Mouse (Mus musculus): ENCODE measurements around the gene Them7. TPM values are rescaled to one million over a fixed set of nuclear protein-coding genes. Genes with fewer than 3 reads are reported as not detected.

Gene Them7
- not detected for total RNA-seq (2021)
- long read RNA-seq, partial matches to known transcripts, result 0 of 1 reads
- long read RNA-seq, other reads (novel, unspliced or antisense), result 1 of 1 reads

DNA sequence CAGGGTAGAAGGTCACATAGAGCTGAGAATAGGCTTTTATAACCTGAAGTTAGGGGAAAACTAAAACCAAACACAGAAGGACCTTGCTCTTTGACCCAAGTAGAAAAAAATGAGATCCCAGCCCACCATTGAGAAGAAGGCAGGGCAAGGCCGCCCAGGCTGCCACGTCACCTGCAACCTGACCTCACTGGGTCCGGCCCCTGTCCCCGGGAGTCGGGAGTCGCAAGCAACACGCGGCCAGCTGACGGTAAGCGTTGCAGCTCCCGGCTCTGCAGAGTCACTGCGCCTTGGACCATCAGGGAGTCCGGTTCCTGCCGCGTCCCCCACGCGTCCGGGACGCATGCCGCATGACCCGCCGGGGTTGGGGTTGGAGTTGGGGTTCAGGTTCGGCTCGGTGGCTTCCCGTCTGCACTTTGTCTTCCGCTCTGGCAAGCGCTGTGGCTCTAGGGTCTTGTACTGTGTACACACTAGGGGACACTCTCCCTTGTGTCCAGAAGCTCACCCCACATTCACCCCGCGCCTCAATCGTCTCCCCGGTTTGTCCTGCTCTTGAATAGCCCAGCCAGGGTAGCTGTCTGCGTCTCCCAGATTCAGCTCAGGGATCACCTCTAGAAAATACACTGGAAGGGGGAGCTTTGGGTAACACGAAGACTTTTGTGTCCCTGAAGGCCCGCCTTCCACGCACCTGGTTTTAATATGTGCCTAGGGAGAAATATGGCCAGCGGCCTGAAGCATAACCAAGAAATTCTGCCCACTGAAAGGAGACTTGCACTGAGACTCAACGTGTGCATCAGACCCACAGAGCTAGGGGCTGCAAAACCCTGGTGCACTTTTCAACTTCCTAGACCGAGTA, at the start of gene Them7:
Them7 (plus strand) TSS at position 187 of the 853 bp plus-strand sequence.
- DNase-seq (ENCODE audit: low spot score in 2 of 2), result no peak

- no peak for DNase-seq (ENCODE audit: low spot score in 2 of 2)
These were observed 45.2 kb upstream of the Them7 start for GRCm38 (mm10) chr2:105178871-105179270.

GRCm38 (mm10) chr2:105182501-105182900, 41.6 kb upstream of the Them7 start:
- no peak for DNase-seq (ENCODE audit: low spot score in 2 of 2)

DNA sequence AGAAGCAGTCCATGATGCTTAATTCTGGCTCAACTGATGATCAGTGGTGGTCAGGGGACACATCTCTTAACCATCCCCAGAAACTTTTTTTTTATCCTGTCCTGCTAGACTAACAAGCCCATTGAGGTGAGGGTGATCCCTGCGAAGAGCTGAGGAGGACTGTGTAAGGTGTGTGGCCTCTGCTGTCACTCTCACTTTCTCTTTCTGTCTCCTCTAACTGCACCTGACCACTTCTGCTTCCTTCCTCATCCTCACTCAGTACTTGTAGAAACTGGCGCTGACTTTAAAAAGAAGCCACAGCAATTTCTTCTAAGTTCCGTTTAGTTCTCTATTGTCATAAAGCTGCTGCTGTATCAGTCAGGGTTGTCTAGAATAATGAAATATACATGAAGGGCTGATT, 39.0 kb upstream of the Them7 start:
- no peak for DNase-seq (ENCODE audit: low spot score in 2 of 2)

- no peak for DNase-seq (ENCODE audit: low spot score in 2 of 2)
These were observed 38.2 kb upstream of the Them7 start for GRCm38 (mm10) chr2:105185768-105186529.

- no peak for DNase-seq (ENCODE audit: low spot score in 2 of 2)
These were observed 37.5 kb upstream of the Them7 start for GRCm38 (mm10) chr2:105186591-105186990.

GRCm38 (mm10) chr2:105188182-105188581, 35.9 kb upstream of the Them7 start:
- no peak for DNase-seq (ENCODE audit: low spot score in 2 of 2)

- DNase-seq (ENCODE audit: low spot score in 2 of 2), result no peak
These were observed 34.8 kb upstream of the Them7 start for GRCm38 (mm10) chr2:105189352-105189751.

GRCm38 (mm10) chr2:105200152-105200551, 24.0 kb upstream of the Them7 start:
- no peak for DNase-seq (ENCODE audit: low spot score in 2 of 2)

GRCm38 (mm10) chr2:105206563-105207174, 17.5 kb upstream of the Them7 start:
- DNase-seq (ENCODE audit: low spot score in 2 of 2), result no peak

- DNase-seq (ENCODE audit: low spot score in 2 of 2), result no peak
These were observed 11.3 kb upstream of the Them7 start for GRCm38 (mm10) chr2:105212839-105213238.

- no peak for DNase-seq (ENCODE audit: low spot score in 2 of 2)
These were observed 8.2 kb upstream of the Them7 start for GRCm38 (mm10) chr2:105215914-105216313.

GRCm38 (mm10) chr2:105219229-105219628, 4.9 kb upstream of the Them7 start:
- DNase-seq (ENCODE audit: low spot score in 2 of 2), result no peak

- DNase-seq (ENCODE audit: low spot score in 2 of 2), result no peak
These were observed 4.5 kb upstream of the Them7 start for GRCm38 (mm10) chr2:105219664-105220063.

- DNase-seq (ENCODE audit: low spot score in 2 of 2), result no peak
These were observed 3.3 kb upstream of the Them7 start for GRCm38 (mm10) chr2:105220738-105221303.

DNA sequence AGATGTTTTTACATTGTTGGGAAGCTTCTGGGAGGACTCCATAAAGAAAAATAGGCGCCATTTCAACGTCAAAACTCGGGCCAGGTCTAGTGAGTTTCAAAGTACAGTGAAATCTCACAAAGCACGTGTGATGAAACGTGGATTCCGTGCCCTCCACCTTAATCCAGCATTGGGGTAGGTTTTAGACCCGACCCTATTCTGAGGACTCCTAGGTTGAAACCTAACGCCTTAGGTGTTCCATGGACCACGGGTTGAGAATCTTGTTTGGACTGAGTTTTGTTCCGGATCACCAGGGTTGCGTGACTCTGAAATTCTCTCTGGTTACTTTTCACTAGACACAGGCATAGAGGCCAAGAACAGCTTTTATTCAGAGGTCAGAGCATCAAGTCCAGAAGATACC, 514 bp upstream of the Them7 start:
- no peak for DNase-seq (ENCODE audit: low spot score in 2 of 2)

- no peak for DNase-seq (ENCODE audit: low spot score in 2 of 2)
These were observed 861 bp downstream of the Them7 start for GRCm38 (mm10) chr2:105224987-105225375.

GRCm38 (mm10) chr2:105226297-105226958, 2.3 kb downstream of the Them7 start:
- no peak for DNase-seq (ENCODE audit: low spot score in 2 of 2)

DNA sequence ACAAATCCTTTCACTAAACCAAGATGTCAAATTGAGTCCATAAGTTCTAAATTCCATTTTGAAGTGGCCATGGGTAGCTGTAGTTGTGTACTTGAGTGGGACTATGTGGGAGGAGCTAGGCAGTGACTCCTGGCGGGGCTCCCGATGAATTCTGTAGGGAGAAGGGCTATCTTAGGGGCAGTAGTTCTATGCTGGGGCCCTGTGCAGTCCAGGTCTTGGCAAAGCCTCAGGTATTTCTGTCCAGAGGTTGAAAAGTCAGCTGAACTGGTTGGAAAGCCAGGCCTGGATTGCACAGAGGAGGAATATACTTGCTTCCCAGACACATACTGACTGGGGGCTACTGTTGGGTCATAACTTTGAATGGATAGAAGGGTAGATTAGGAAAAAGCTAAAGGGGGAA, 4.3 kb downstream of the Them7 start:
- no peak for DNase-seq (ENCODE audit: low spot score in 2 of 2)

DNA sequence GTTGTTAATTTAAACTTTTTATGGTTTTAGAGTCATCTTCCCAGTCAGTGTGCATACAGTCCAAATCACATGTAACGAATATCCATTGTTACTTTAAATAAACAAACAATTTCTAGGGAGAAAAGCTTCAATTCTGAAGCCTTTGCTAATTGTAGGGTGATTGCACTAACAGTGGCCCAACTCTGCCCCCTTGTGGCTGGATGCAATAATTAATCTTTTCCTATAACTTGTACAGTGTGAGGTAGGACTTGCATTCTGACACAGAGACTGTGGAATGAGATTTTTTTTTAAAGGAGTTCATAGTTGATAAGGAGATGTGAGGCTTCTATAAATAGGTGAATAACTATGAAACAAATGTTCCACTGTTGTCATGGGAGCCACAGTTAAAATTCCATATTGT, 6.2 kb downstream of the Them7 start:
- peak; percentile 78 to 84 for DNase-seq (ENCODE audit: low spot score in 2 of 2)

GRCm38 (mm10) chr2:105232386-105232785, 8.3 kb downstream of the Them7 start:
- no peak for DNase-seq (ENCODE audit: low spot score in 2 of 2)
